Mouse (Mus musculus): ENCODE measurements at regions not wholly inside any gene's neighbourhood (a gene's known extent, or its start where the extent isn't known, plus 50 kb on each side); places are given as distances from the start of the nearest gene placed in this dataset.

DNA sequence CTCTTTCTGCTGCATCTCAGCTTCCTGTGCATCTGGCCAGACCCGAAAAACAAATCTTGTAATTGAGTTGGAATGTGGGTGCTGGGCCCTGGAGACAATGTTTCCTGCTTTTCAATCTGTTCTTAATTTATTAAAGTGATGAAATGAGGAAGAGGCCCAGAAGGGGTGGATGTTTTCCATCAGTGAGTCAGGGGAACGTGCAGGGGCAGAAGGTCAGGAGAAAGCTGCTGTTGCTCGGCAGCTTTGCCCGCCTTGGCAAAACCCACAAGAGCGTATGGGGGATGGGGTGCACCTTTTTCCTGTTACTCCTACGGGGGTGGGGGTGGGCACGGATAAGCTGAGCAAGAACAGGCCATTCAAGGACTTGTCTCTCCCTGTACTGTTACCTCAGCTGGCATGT is 156.2 kb downstream of the Dmrta2 start:
- ATAC-seq (ENCODE audit: low read depth), result no peak
- 13% methylated on average over 7 of the region's 7 CpGs for WGBS (ENCODE audit: insufficient replicate concordance)
- Histone ChIP-seq H3K27ac (ENCODE audit: low read length) (no peak overlapping the region), H3K36me3 (ENCODE audit: control insufficient read depth, insufficient read depth) (no peaks in the 10 kb centered on the region), H3K9ac (ENCODE audit: low read depth, low read length) (no peak overlapping the region), H3K4me2 (ENCODE audit: low read depth, low read length) (no peak overlapping the region), H3K4me3 (ENCODE audit: low read depth, low read length) (no peak overlapping the region), H3K27me3 (ENCODE audit: control insufficient read depth, insufficient read depth, low read depth, low read length) (no peaks in the 10 kb centered on the region), H3K4me1 (ENCODE audit: control insufficient read depth, low read depth, low read length) (no peaks in the 10 kb centered on the region), H3K9me3 (replicated peaks; ENCODE audit: control insufficient read depth, low read length) (no peaks in the 10 kb centered on the region)

DNA sequence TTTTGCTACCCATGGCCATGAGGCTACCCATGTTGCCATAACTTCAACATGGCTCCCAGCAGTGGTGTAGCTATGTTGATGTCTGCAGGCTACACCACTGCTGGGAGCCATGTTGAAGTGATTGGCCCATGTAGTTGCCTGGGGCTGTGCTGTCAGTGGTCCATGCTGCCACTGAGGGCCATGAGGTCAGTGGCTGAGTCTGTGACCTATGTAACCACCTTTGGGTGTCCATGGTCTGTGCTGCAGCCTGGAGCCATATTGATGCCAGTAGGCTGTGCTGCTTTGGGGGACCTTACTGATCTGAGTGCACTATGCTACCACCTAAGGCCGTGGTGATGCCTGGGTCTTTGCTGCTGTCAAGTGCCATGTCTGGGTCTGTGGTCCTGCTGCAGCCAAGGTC is 167.4 kb downstream of the Dmrta2 start:
- H3K36me3 ChIP-seq (ENCODE audit: control insufficient read depth, insufficient read depth), result no peaks in the 10 kb centered on the region
- H3K4me1 ChIP-seq (ENCODE audit: control insufficient read depth, low read depth, low read length), result no peaks in the 10 kb centered on the region
- no peak overlapping the region for H3K4me3 ChIP-seq (ENCODE audit: low read depth, low read length)
- ATAC-seq (ENCODE audit: low read depth), result no peak
- H3K9ac ChIP-seq (ENCODE audit: low read depth, low read length), result no peak overlapping the region
- no peak overlapping the region for H3K27ac ChIP-seq (ENCODE audit: low read length)
- no peaks in the 10 kb centered on the region for H3K27me3 ChIP-seq (ENCODE audit: control insufficient read depth, insufficient read depth, low read depth, low read length)
- H3K9me3 ChIP-seq (replicated peaks; ENCODE audit: control insufficient read depth, low read length), result no peaks in the 10 kb centered on the region
- WGBS (ENCODE audit: insufficient replicate concordance), result 63% methylated on average over 1 of the region's 1 CpGs
- H3K4me2 ChIP-seq (ENCODE audit: low read depth, low read length), result no peak overlapping the region

DNA sequence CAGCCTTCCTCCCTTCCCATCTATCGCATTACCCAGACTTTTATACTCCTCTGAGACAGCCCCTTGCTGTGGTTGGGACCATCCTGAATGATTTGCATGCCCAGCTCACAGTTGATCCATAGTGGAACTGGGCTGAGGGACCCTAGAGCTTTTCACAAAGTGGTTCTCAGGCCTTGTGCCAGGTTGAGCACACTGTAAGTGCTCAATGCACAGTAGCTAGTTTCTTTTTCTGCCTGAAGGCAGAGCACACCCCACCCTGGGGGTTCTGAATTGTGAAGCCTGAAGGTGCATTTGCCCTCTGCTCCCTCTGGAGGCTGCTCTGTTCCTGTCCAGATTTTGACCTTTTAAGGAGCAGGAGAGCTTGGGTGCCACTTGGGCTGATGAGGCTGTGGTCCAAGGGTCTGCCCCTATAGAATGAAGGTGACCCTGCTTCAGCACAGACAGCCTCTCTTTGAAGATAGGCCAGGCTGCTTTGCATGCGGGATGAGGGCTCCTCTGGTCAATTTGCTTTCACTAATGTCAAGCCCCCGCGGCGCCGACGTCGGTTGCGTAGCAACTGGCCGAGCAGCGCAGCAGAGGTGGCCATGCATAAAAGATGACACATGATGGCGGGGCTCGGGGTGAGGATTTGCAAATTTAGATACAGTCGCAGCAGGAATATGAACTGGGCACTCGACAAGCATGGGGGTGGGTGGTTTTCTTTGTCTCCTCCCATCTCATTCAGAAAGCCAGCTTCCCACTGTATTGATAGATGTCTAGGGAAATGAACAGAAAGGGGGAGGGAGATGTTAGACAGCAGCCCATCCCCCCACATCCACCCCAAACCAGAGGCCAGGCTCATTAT is 174.5 kb downstream of the Dmrta2 start:
- Histone ChIP-seq H3K4me1 (ENCODE audit: control insufficient read depth, low read depth, low read length) (no peaks in the 10 kb centered on the region), H3K9ac (ENCODE audit: low read depth, low read length) (no peak overlapping the region), H3K27me3 (ENCODE audit: control insufficient read depth, insufficient read depth, low read depth, low read length) (no peaks in the 10 kb centered on the region), H3K4me2 (ENCODE audit: low read depth, low read length) (no peak overlapping the region), H3K27ac (ENCODE audit: low read length) (no peak overlapping the region), H3K4me3 (ENCODE audit: low read depth, low read length) (no peak overlapping the region), H3K36me3 (ENCODE audit: control insufficient read depth, insufficient read depth) (no peaks in the 10 kb centered on the region), H3K9me3 (replicated peaks; ENCODE audit: control insufficient read depth, low read length) (no peaks in the 10 kb centered on the region)
- WGBS (ENCODE audit: insufficient replicate concordance), result 36% methylated on average over 15 of the region's 15 CpGs
- ATAC-seq (ENCODE audit: low read depth), result no peak
